Mouse (Mus musculus): ENCODE measurements around the gene Atxn10. TPM values are rescaled to one million over a fixed set of nuclear protein-coding genes. Genes with fewer than 3 reads are reported as not detected.
A peak's percentile ranks its signal among the peaks of the same experiment; 100 is the strongest.

The Atxn10 gene
- polyA plus RNA-seq, 1 experiment from 2014 or later: 209 TPM

- Histone ChIP-seq H3K9ac (ENCODE audit: low read length) (no peak overlapping the region), H3K27ac (ENCODE audit: low read length) (no peak overlapping the region), H3K27me3 (ENCODE audit: control insufficient read depth, insufficient read depth, low read length) (no peaks in the 10 kb centered on the region), H3K4me3 (ENCODE audit: low read length) (no peak overlapping the region), H3K9me3 (replicated peaks; ENCODE audit: control insufficient read depth, low read length) (no peaks in the 10 kb centered on the region), H3K4me1 (ENCODE audit: control insufficient read depth, insufficient read depth, low read length) (no peaks in the 10 kb centered on the region), H3K36me3 (ENCODE audit: control insufficient read depth, insufficient read depth) (peaks cover 32% of the 10 kb centered on the region), H3K4me2 (ENCODE audit: low read depth, low read length) (no peak overlapping the region)
- 86% methylated on average over 5 of the region's 5 CpGs for WGBS
- ATAC-seq (replicated peaks; ENCODE audit: extremely low read depth, insufficient read depth, low FRiP score): no peak
Measured at GRCm38 (mm10) chr15:85366938-85367337, 30.9 kb downstream of the Atxn10 start.

- WGBS: 58% methylated on average over 3 of the region's 3 CpGs
- H3K27ac ChIP-seq (ENCODE audit: low read length): no peak overlapping the region
- H3K9me3 ChIP-seq (replicated peaks; ENCODE audit: control insufficient read depth, low read length): no peaks in the 10 kb centered on the region
- no peak overlapping the region for H3K4me2 ChIP-seq (ENCODE audit: low read depth, low read length)
- ATAC-seq (replicated peaks; ENCODE audit: extremely low read depth, insufficient read depth, low FRiP score): no peak
- H3K36me3 ChIP-seq (ENCODE audit: control insufficient read depth, insufficient read depth): peaks cover 20% of the 10 kb centered on the region
- H3K9ac ChIP-seq (ENCODE audit: low read length): no peak overlapping the region
- H3K4me1 ChIP-seq (ENCODE audit: control insufficient read depth, insufficient read depth, low read length): no peaks in the 10 kb centered on the region
- no peaks in the 10 kb centered on the region for H3K27me3 ChIP-seq (ENCODE audit: control insufficient read depth, insufficient read depth, low read length)
- H3K4me3 ChIP-seq (ENCODE audit: low read length): no peak overlapping the region
Measured at GRCm38 (mm10) chr15:85369765-85370164, 33.7 kb downstream of the Atxn10 start.

GRCm38 (mm10) chr15:85373125-85373524 lies 37.1 kb downstream of the Atxn10 start:
- Histone ChIP-seq H3K4me2 (ENCODE audit: low read depth, low read length) (no peak overlapping the region), H3K4me3 (ENCODE audit: low read length) (no peak overlapping the region), H3K27ac (ENCODE audit: low read length) (no peak overlapping the region), H3K27me3 (ENCODE audit: control insufficient read depth, insufficient read depth, low read length) (no peaks in the 10 kb centered on the region), H3K36me3 (ENCODE audit: control insufficient read depth, insufficient read depth) (peaks cover 22% of the 10 kb centered on the region), H3K9ac (ENCODE audit: low read length) (no peak overlapping the region), H3K9me3 (replicated peaks; ENCODE audit: control insufficient read depth, low read length) (no peaks in the 10 kb centered on the region), H3K4me1 (ENCODE audit: control insufficient read depth, insufficient read depth, low read length) (no peaks in the 10 kb centered on the region)
- ATAC-seq (replicated peaks; ENCODE audit: extremely low read depth, insufficient read depth, low FRiP score): no peak

- Histone ChIP-seq H3K27ac (ENCODE audit: low read length) (no peak overlapping the region), H3K36me3 (ENCODE audit: control insufficient read depth, insufficient read depth) (peaks cover 24% of the 10 kb centered on the region), H3K4me2 (ENCODE audit: low read depth, low read length) (no peak overlapping the region), H3K9me3 (replicated peaks; ENCODE audit: control insufficient read depth, low read length) (no peaks in the 10 kb centered on the region), H3K4me3 (ENCODE audit: low read length) (no peak overlapping the region), H3K4me1 (ENCODE audit: control insufficient read depth, insufficient read depth, low read length) (no peaks in the 10 kb centered on the region), H3K9ac (ENCODE audit: low read length) (no peak overlapping the region), H3K27me3 (ENCODE audit: control insufficient read depth, insufficient read depth, low read length) (no peaks in the 10 kb centered on the region)
- WGBS: 65% methylated on average over 9 of the region's 9 CpGs
- no peak for ATAC-seq (replicated peaks; ENCODE audit: extremely low read depth, insufficient read depth, low FRiP score)
Measured at GRCm38 (mm10) chr15:85383477-85383876, 47.4 kb downstream of the Atxn10 start.

GRCm38 (mm10) chr15:85388696-85389095 lies 52.7 kb downstream of the Atxn10 start:
- 91% methylated on average over 3 of the region's 3 CpGs for WGBS
- Histone ChIP-seq H3K27me3 (ENCODE audit: control insufficient read depth, insufficient read depth, low read length) (no peaks in the 10 kb centered on the region), H3K4me3 (ENCODE audit: low read length) (no peak overlapping the region), H3K9me3 (replicated peaks; ENCODE audit: control insufficient read depth, low read length) (no peaks in the 10 kb centered on the region), H3K27ac (ENCODE audit: low read length) (no peak overlapping the region), H3K9ac (ENCODE audit: low read length) (no peak overlapping the region), H3K4me2 (ENCODE audit: low read depth, low read length) (no peak overlapping the region), H3K4me1 (ENCODE audit: control insufficient read depth, insufficient read depth, low read length) (no peaks in the 10 kb centered on the region), H3K36me3 (ENCODE audit: control insufficient read depth, insufficient read depth) (peaks cover 19% of the 10 kb centered on the region; the same call in 1 of the 2 replicates)
- no peak for ATAC-seq (replicated peaks; ENCODE audit: extremely low read depth, insufficient read depth, low FRiP score)

- H3K9me3 ChIP-seq (replicated peaks; ENCODE audit: control insufficient read depth, low read length): no peaks in the 10 kb centered on the region
- no peak for ATAC-seq (replicated peaks; ENCODE audit: extremely low read depth, insufficient read depth, low FRiP score)
- 85% methylated on average over 4 of the region's 4 CpGs for WGBS
- no peaks in the 10 kb centered on the region for H3K4me1 ChIP-seq (ENCODE audit: control insufficient read depth, insufficient read depth, low read length)
- H3K36me3 ChIP-seq (ENCODE audit: control insufficient read depth, insufficient read depth): peaks cover 15% of the 10 kb centered on the region; the same call in 1 of the 2 replicates
- no peak overlapping the region for H3K9ac ChIP-seq (ENCODE audit: low read length)
- no peak overlapping the region for H3K4me3 ChIP-seq (ENCODE audit: low read length)
- H3K27me3 ChIP-seq (ENCODE audit: control insufficient read depth, insufficient read depth, low read length): no peaks in the 10 kb centered on the region
- no peak overlapping the region for H3K4me2 ChIP-seq (ENCODE audit: low read depth, low read length)
- H3K27ac ChIP-seq (ENCODE audit: low read length): no peak overlapping the region
Measured at GRCm38 (mm10) chr15:85389915-85390314, 53.9 kb downstream of the Atxn10 start.

GRCm38 (mm10) chr15:85395360-85395759 lies 59.3 kb downstream of the Atxn10 start:
- Histone ChIP-seq H3K4me2 (ENCODE audit: low read depth, low read length) (no peak overlapping the region), H3K36me3 (ENCODE audit: control insufficient read depth, insufficient read depth) (peaks cover 21% of the 10 kb centered on the region; the same call in 1 of the 2 replicates), H3K9me3 (replicated peaks; ENCODE audit: control insufficient read depth, low read length) (no peaks in the 10 kb centered on the region), H3K9ac (ENCODE audit: low read length) (no peak overlapping the region), H3K4me3 (ENCODE audit: low read length) (no peak overlapping the region), H3K4me1 (ENCODE audit: control insufficient read depth, insufficient read depth, low read length) (no peaks in the 10 kb centered on the region), H3K27ac (ENCODE audit: low read length) (no peak overlapping the region), H3K27me3 (ENCODE audit: control insufficient read depth, insufficient read depth, low read length) (no peaks in the 10 kb centered on the region)
- no peak for ATAC-seq (replicated peaks; ENCODE audit: extremely low read depth, insufficient read depth, low FRiP score)
- WGBS: 87% methylated on average over 9 of the region's 9 CpGs

GRCm38 (mm10) chr15:85401926-85402325 lies 65.9 kb downstream of the Atxn10 start:
- no peak overlapping the region for H3K27ac ChIP-seq (ENCODE audit: low read length)
- no peak overlapping the region for H3K4me3 ChIP-seq (ENCODE audit: low read length)
- WGBS: 77% methylated on average over 7 of the region's 7 CpGs
- H3K27me3 ChIP-seq (ENCODE audit: control insufficient read depth, insufficient read depth, low read length): no peaks in the 10 kb centered on the region
- peaks cover 5% of the 10 kb centered on the region; the same call in 1 of the 2 replicates for H3K36me3 ChIP-seq (ENCODE audit: control insufficient read depth, insufficient read depth)
- ATAC-seq (replicated peaks; ENCODE audit: extremely low read depth, insufficient read depth, low FRiP score): no peak
- no peak overlapping the region for H3K4me2 ChIP-seq (ENCODE audit: low read depth, low read length)
- no peaks in the 10 kb centered on the region for H3K9me3 ChIP-seq (replicated peaks; ENCODE audit: control insufficient read depth, low read length)
- peaks cover 8% of the 10 kb centered on the region for H3K4me1 ChIP-seq (ENCODE audit: control insufficient read depth, insufficient read depth, low read length)
- no peak overlapping the region for H3K9ac ChIP-seq (ENCODE audit: low read length)

GRCm38 (mm10) chr15:85403256-85403731 lies 67.2 kb downstream of the Atxn10 start:
- Histone ChIP-seq H3K9ac (ENCODE audit: low read length) (no peak overlapping the region), H3K27me3 (ENCODE audit: control insufficient read depth, insufficient read depth, low read length) (no peaks in the 10 kb centered on the region), H3K4me3 (ENCODE audit: low read length) (no peak overlapping the region), H3K4me1 (ENCODE audit: control insufficient read depth, insufficient read depth, low read length) (peaks cover 16% of the 10 kb centered on the region), H3K27ac (ENCODE audit: low read length) (0 out of 2 replicates have a peak overlapping the region, but pooled peaks have one; percentile 29), H3K9me3 (replicated peaks; ENCODE audit: control insufficient read depth, low read length) (no peaks in the 10 kb centered on the region), H3K4me2 (ENCODE audit: low read depth, low read length) (no peak overlapping the region), H3K36me3 (ENCODE audit: control insufficient read depth, insufficient read depth) (peaks cover 2% of the 10 kb centered on the region; the same call in 1 of the 2 replicates)
- no peak for ATAC-seq (replicated peaks; ENCODE audit: extremely low read depth, insufficient read depth, low FRiP score)
- WGBS: 81% methylated on average over 4 of the region's 4 CpGs
